Mouse (Mus musculus) frontal cortex, adult (tissue): ENCODE measurements around the gene Klc1.
A peak's percentile ranks its signal among the peaks of the same experiment; 100 is the strongest.
"Not testable (repeated sequence)": the region's sequence is repeated elsewhere in the genome, so short reads cannot be mapped to it uniquely, and the experiment has no call there.

ENCODE experiments used
- ATAC-seq: cut with Nextera tagmentation; 2 replicates; pipeline ENCODE4 v1.9.2; 2017; ENCODE audit warnings: mild to moderate bottlenecking, moderate library complexity, mixed read lengths; ENCODE audit not compliant: low TSS enrichment

Gene Klc1

DNA sequence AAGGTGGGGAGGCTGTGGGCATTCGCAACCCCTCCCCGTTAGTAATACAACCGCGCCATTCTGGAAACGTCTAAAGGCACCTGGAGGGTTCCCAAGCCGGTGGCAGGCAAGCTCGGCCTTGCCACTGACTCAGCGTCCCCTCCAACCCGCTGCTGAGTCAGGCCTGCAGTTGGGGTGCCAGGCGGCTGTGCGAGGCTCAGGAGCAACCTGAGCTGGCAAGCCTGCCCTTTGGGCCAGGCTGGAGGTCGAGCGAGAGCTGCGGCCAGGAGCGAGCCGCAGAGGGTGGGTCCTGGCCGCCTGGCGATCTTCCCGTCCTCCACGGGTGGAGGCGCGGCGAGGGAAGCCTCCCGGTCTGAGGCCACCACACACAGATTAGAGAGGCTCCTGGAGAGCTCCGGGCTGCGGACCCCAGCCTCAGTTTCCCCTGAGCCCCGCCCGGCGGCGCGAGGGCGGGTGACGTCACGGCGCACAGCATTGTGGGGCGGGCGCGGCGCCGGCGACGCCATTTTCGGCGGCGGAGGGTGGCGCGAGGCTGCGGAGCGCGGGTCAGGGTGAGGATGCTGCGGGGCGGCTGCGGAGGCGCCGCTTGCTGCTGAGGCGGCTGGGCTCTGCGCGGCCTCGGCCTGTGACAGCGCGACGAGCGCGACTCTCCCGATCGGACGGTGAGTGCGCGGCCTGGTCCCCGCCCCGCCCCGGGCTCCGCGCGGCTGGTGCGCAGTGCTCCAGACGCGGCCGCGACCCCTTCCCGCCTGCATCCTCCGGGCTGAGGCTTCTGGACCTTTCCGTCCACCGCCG lies at the start of gene Klc1:
Gene Klc1, plus strand, starts transcription at position 469 of the 795 bp plus-strand sequence.
- ATAC-seq, result peak; percentile 53

DNA sequence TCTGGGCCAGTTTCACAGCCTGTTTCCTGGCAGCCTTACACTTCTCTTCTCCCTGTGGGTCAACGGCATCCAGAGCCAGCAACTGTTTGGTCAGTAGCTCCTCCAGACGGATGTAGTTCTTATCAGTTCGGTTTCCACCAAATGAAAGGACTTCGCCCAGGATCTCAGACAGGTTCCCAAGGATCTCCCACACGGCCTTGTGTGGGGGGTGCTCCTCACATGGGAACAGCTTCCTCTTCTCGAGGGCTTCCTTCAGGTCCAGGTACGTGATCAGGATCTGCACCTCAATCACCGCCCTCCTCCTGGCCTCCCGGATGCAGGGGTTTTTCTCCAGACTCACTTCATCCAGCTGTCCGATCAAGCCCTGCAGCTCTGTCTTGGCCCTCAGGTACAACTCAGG lies 48.6 kb upstream of the Klc1 start:
- ATAC-seq, result no peak

DNA sequence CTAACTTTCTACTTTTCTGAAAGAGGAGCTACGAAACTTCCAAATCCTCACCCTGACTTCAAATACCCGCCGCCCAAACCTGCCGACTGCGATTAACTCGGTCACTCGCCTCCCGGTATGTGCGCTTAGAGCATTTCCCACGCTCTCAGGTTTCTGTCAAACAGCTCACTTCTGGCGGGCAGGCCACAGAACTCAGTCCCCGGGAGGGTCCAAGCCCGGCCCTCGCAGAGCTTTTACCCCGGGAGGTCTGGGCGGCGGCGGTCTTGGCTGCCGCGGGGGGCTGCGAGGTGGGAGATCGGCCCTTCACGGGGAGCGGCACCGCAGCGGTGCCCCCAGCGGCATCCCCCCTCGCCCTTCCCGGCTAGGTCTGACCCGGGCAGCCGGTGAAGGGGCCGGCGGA lies 46.2 kb upstream of the Klc1 start:
- no peak for ATAC-seq

DNA sequence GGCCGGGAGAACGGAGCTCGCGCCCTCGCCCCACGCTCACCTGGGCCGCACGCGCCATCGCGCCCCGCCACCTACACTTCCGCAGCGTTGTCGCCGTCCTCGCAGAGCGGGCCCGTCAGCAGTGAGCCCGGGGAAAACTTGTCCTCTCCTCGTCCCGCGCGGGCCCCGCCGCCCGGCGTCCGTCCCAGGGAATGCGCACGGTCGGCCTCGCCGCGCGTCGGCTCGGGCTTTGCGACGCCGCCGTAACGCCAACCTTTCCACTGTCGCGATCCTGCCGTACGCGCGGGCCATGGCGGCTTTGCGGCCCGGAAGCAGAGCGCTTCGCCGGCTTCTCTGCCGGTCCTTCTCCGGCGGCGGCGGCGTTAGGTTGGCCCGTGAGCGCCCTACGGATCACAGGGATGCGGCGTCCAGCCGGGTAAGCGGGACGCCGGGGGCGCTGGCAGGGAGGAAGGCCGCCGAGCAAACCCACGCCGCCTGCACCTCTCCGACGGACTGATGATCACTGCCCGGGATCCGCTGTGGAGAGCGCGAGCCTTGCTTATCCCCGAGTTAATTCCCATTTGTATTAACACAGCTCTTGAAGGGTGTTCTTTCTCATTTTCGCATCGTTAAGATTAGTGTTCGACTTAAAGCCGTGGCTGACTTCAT lies 45.5 kb upstream of the Klc1 start, which contains the start of the genes Bag5 and Apopt1:
Gene Bag5, minus strand, starts transcription at position 254 of the 648 bp plus-strand sequence.
Gene Apopt1, plus strand, starts transcription at position 258 of the 648 bp plus-strand sequence.
- ATAC-seq, result peak; percentile 87

DNA sequence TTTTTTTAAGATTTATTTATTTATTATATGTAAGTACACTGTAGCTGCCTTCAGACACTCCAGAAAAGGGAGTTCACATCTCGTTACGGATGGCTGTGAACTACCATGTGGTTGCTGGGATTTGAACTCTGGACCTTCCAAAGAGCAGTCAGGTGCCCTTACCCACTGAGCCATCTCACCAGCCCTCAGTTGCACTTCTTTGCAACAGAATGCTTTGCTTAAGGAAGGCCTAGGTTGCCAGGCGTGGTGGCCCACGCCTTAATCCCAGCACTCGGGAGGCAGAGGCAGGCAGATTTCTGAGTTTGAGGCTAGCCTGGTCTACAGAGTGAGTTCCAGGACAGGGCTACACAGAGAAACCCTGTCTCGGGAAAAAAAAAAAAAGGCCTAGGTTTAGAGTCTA lies 44.8 kb upstream of the Klc1 start:
- ATAC-seq, result not testable (repeated sequence)

DNA sequence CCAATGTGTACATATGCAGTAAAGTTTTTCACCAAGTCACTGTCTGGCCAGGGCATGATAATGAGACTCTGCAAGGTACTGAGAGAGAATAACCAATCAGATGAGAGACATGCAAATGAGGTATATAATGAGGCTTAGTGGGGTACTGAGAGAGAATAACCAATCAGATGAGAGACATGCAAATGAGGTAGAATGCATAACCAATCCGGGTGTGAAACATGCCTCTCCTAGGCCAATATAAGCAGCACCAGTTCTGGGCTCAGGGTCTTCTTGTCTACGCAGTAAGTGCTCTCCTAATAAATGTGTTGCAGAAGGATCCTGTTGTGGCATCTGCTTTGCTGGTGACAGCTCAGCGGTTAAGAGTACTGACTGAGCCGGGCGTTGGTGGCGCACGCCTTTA lies 42.1 kb upstream of the Klc1 start:
- ATAC-seq, result no peak

DNA sequence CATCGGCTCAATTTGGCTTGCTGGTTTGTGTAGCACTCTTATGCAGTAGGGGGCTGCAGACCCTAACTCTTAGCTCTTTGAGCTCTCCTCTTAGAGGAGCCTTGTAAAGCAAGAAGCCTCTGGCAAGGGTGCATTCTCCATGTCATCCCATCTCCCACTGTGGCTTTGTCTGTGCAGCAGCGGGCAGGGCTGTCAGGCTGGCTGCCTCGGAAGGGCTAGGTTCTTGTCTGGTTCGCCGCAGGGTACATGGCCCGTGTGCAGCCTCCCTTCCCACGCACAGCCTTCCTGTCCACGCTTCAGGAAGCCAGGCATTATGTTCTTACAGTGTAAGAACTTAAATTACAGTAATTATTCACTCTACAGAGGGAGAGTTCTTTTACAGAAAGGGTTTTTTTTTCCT lies 40.0 kb upstream of the Klc1 start:
- ATAC-seq, result peak; percentile 73

DNA sequence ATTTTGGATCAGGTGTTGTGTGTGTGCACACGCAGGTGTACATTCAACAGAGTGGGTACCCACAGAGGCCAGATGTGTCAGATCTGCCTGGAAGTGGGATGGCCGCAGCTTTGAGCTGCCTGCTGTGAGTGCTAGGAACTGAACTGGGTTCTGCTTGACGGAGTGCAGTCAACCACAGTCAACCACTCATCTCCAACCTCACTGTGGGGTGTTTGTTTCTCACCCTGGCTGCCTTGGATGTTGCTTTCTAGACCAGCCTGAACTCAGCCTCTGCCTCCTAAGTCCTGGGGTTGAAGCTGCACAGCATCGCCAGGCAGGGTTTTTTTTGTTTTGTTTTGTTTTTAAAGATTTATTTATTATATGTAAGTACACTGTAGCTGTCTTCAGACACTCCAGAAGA lies 38.4 kb upstream of the Klc1 start:
- no peak for ATAC-seq

DNA sequence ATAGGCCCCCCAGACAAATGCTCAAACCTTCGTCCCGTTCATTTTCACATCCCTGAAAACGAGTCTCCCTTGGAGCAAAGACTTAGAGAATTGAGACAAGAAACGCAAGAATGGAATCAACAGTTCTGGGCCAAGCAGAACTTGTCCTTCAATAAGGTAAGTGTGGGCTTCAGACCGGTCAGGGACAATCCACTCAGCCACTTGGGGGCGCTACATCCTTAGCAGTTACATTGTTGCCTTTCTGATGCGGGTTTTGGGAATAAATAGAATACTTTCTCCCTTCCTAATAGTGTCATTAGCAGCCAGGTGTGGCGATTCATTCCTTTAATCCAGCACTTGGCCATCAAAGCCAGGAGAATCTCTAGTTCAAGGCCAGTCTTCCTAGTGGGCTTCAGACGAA lies 36.0 kb upstream of the Klc1 start:
- no peak for ATAC-seq

DNA sequence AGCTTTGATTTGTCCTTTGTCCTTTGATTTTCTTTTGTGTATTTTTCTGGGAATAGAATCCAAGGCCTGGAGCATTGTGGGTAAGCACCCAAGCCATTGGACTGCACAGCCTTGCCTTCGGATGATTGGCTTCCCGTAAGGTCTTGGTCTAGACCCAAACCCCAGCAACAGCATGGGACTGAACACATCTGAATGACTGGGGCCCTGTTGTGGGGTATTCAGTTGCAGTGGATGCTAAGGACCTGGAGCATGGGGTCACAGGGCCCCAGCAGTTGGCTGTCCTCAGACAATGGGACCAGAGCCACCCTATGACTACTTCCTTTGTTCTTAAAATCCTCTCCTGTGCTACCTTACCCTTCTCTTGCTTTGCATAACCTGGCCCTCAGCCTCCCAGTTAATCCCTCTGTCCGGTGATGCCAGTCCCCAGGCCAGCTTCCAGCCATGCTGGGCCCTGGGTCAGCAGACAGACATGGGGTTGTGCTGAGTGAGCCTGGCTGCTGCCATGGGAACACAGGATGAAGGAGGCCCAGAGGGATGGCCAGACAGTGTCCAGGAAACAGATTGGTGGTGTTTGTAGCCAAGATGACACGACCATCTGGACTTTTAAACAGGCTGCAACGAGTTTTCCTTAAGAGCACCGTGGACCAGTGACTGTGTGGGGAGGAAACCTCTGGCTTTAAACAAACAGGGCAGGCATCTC lies 33.9 kb upstream of the Klc1 start:
- no peak for ATAC-seq

DNA sequence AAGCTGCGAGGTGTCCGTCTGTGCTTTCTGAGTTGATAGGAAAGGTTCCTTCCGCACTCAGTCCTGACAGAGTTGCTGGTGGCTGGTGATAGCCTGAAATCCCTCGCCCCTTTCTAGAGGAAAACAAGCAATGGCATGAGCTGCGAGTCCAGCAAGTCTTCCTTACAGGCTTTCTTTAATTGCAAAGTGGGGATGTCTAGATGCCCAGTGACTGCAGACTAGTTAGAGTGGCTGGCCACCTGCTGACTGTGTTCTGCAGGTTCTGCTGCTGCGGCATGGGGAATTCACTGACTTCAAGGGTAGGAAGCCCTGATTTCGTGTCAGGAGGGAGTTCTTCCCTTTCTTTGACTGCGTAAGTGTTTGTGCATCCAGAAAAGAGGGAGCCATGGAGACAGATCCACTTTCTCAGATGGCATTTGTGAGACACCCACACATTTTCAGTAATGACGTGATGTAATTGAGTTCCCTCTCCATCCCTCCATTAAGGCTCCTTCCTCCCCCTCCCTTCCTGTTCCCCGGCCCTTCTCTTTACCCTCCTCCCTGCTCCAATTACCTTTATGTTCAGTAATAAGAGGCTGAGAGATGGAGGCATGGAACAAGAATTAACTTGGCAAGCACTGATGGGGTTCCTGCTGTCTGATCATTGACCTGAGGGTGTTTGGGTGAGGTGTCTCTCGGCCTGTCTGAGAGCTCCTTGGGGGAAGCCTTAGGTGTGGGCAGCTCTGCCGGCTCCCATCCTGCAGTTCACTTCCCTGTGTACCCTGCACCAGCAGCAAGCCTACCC lies 33.1 kb upstream of the Klc1 start:
- peak; percentile 69 for ATAC-seq

DNA sequence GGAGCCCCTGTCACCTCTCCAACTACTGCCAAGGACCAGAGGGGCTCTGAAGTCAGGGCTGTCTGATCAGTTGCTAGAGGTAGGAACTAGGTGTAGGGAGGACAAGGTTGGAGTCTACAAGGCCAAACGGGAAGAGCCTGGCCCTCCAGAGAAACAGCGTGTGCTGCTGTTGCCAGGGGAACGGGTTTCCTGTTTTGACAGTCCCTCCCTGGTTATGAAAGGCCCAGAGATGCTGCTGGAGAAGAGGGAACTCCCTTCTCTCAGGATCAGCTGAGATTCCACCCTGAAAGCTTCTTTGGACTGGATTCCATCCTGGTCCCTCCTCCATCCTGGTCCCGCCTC lies 32.6 kb upstream of the Klc1 start:
- peak; percentile 86 for ATAC-seq

DNA sequence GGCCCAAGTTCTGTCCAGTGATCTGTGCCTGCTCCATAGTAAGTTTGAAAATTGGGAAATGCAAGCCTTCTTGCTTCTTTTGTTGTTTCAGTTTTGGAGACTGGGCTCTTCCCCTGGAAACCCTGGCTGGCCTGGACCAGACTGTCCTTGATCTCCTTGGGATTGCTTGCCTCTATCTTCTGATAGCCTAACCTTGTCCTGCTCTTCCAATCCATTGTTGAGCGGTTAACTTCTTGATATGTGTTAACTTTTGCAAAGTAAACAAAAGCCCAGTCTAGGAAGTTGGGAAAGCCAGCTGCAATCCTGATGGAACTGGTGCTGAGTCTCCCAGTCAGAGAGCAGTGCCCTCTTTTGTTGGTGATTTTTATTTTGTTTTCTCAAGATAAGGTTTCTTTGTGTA lies 30.7 kb upstream of the Klc1 start:
- ATAC-seq, result no peak

DNA sequence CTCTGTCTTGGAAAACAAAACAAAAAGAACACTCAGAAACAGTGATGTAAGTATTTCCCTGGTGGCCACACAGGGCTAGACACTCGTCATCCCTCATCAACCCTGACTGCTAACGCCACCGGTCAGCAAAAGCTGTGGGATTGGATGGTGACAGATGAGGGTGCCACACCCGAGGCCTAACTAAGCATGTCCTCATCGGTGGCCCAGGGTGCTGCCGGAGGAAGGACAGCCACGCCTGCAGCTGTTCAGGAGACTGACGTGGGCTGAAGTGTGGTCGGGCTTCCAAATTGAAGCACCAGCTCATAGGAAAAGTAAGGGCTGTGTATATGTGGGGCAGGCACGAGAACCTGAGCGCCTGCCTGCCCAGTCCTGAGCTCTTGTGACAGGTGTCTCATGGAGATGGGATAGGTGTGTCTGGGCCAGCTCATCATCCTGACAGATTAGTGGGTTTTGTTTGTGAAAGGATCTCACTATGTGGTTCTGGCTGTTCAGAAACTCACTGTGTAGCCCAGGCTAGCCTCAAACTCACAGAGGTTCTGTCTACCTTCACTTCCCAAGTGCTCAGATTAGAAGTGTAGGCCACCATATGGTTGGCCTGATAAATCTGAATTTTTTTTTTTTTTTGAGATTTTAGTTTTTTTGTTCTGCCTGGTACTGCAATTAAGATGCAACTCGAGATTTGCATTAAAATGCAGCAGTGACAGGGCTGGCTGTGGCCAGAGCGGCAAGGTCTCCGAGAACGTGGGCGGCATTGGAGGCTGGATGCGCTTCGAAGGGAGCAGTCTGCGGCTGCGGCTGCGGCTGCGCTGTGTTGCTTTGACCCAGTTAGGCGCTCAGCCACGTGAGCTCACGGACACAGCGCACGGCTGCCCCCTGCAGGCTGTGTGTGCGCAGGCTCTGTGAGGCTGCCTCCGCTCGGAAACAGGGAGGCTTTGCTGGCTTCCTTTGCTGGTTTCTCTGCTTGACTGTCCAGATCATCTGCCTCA lies 26.5 kb upstream of the Klc1 start:
- peak; percentile 88 for ATAC-seq

DNA sequence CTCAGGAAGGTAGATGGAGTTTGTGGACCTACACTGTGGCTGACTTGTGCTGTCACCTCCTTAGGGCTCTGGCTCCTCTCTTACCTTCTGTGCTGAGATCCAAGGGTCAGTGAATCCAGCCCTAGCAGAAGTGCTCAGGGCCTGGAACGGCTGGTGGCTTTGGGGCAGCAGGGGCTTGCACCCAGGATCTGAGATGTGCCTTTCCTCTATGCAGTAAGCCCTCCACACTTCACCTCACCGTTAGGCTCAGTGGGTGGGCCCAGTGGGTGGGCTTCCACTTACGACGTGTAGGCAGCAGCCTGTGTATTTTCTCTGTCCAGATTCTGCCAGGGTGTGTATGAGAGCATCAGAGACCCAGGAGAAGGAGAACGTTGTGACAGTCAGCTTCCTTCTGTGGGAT lies 25.7 kb upstream of the Klc1 start:
- peak; percentile 35 for ATAC-seq

DNA sequence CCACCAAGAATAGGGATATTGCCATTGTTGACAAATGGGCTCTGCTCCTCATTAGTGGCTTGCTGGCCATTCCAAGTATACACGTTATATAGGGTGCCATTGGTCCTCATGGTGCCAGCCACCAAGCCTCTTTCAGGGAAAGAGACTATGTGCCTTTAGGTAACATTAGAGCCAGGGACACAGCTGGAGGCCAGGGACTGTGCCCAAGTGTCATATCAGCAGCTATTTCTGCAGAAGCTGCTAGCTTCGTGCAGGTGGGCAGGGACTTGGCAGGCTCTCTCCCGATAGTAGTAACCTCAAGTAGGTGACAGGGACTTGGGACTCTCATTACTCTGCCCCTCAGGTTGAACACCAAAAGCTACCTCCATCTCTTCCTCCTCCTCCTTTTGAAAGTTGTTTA lies 23.7 kb upstream of the Klc1 start:
- ATAC-seq, result no peak

DNA sequence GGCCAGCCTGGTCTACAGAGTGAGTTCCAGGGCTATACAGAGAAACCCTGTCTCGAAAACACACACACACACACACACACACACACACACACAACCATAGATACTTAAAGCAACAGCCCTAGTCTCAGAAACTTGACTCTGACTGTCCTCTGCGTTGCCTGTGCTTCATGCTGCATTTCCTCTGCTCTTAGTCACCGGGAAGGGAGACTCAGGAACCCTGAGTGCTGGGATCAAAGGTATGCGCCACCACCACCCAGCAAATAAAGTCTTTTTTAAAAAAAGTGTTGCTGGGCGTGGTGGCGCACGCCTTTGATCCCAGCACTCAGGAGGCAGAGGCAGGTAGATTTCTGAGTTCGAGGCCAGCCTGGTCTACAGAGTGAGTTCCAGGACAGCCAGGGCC lies 22.0 kb upstream of the Klc1 start:
- not testable (repeated sequence) for ATAC-seq

DNA sequence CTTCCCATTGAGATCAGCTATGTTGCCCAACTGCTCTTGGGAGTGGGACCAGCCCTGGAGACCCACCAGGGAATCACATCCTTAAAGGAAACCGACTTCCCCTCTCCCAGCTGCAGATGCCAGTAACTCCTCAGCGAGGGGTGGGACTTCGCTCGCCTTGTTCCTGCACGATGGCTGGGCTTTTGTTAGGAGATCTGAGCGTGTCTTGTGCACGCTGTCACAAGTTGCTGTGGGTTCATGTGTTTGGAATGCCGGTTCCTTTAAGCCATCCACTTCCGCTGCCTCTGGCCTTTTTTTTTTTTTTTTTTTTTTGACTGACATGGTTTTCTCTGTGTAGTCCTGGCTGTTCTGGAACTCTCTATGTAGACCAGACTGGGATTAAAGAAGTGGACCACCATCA lies 21.3 kb upstream of the Klc1 start:
- ATAC-seq, result no peak

DNA sequence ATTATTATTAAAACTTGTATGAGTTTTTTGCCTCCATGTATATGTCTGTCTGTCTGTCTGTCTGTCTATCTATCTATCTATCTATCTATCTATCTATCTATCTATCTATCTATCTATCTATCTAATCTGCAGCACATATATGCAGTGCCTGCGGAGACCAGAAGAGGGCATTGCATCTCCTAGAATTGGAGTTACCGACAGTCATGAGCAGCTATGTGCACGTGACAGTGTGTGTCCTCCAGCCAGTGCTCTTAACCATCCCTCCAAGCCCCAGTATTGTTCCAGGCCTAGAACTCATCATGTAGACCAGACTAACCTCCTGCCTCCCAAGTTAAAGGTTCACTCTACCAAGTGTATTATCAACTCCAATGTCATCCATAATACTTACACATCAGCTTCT lies 19.9 kb upstream of the Klc1 start:
- peak; percentile 82; the same call in 1 of the 2 replicates for ATAC-seq

DNA sequence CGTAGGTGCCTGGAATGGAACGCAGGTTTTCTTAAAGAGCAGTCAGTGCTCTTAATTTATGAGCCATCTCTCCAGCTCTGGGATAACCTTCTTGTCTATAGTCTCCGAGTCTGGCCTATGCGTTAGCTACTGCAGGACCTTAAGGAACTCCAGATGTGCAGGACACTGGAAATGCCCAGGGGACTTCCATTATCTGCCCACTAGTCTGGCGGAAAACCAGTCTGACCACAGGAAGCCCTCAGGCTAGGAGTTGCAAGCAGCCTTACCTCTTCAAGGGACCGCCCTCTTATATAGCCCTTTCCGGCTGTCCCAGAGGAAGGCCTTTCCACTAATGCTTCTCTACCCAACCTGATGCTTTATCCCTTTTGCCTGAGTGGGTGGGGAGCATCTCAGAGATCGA lies 17.3 kb upstream of the Klc1 start:
- no peak for ATAC-seq

DNA sequence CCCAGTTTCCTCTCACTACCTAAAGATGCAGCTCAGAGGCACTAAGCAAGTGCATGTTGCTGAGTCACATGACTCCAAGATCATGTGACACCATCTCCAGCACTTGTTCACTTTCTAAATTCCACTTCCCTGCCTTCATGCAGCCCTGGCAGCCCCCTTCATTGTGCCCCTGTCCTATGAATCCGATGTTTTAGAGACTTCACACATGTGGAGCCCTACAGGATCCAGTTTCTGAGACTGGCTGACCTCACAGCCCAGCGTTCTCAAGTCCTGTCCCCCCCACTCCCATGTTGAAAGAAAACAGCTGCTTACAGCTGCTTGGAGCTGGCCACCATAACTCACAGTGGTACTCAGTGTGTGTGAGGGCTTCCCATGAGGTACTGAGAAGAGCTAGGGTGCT lies 15.2 kb upstream of the Klc1 start:
- no peak for ATAC-seq
